Mouse (Mus musculus) lung, postnatal 0 days (tissue): Measurements from ENCODE around the gene Cd300ld2. TPM values are rescaled to one million over a fixed set of nuclear protein-coding genes. Genes with fewer than 3 reads are reported as not detected.
A peak's percentile ranks its signal among the peaks of the same experiment; 100 is the strongest.

Experiments used
- ATAC-seq: fragments of 200-750 bp; cut with Nextera tagmentation; 2 replicates; pipeline ENCODE4 v1.8.0; 2017; ENCODE audit warnings: moderate library complexity
- DNase-seq: peaks from one replicate; pipeline ENCODE4 v3.0.0-alpha.2; 2016; ENCODE audit warnings: low spot score
- H3K27ac ChIP-seq: fragments of 300-500 bp; sonication (generic); 2 replicates; pipeline ENCODE4 v1.5.1; 2014; ENCODE audit warnings: antibody characterized with exemption, mild to moderate bottlenecking, low read length, mixed read lengths
- H3K27me3 ChIP-seq: fragments of 300-500 bp; sonication (generic); replicated peaks from 2 replicates; pipeline ENCODE4 v1.6.1; 2014; ENCODE audit warnings: low read length, mixed read lengths; ENCODE audit not compliant: insufficient read depth
- H3K36me3 ChIP-seq: fragments of 300-500 bp; sonication (generic); 2 replicates; pipeline ENCODE4 v1.6.1; 2014; ENCODE audit warnings: low read length, mixed read lengths; ENCODE audit not compliant: insufficient read depth
- H3K4me1 ChIP-seq: fragments of 300-500 bp; sonication (generic); 2 replicates; pipeline ENCODE4 v1.6.1; 2014; ENCODE audit warnings: antibody characterized with exemption, low read depth, low read length, mixed read lengths; ENCODE audit not compliant: insufficient read depth
- H3K4me2 ChIP-seq: fragments of 300-500 bp; sonication (generic); replicated peaks from 2 replicates; pipeline ENCODE4 v1.6.1; 2014; ENCODE audit warnings: low read depth, mild to moderate bottlenecking, low read length, moderate library complexity, mixed read lengths
- H3K4me3 ChIP-seq: fragments of 300-500 bp; sonication (generic); 2 replicates; pipeline ENCODE4 v1.5.1; 2014; ENCODE audit warnings: low read depth, low read length
- H3K9ac ChIP-seq: fragments of 300-500 bp; sonication (generic); replicated peaks from 2 replicates; pipeline ENCODE4 v1.6.1; 2014; ENCODE audit warnings: low read depth, mild to moderate bottlenecking
- H3K9me3 ChIP-seq: fragments of 300-500 bp; sonication (generic); 2 replicates; pipeline ENCODE4 v1.6.1; 2016; ENCODE audit warnings: low read length, mixed read lengths
- CTCF ChIP-seq: IDR thresholded peaks from 2 replicates; pipeline ENCODE4 v1.5.1; 2016; ENCODE audit warnings: antibody characterized with exemption, mild to moderate bottlenecking
- EP300 ChIP-seq: IDR thresholded peaks from 2 replicates; pipeline ENCODE4 v1.6.1; 2016; ENCODE audit warnings: antibody characterized with exemption, mild to moderate bottlenecking, control low read depth
- WGBS: fragments of 180-500 bp; shearing (Covaris S2); extraction: QIAGEN DNeasy Blood & Tissue Kit; methylation state at CpG from one replicate; pipeline ENCODE4 v1.1.7; 2014; 5-methylcytosine and 5-hydroxymethylcytosine counted together
- polyA plus RNA-seq: library from polyadenylated mRNA; unstranded; fragments of >200 nt; fragmentation: Nextera tagmentation; extraction: Ambion mirVana; gene quantifications from 2 replicates; pipeline ENCODE4 v1.2.1, GENCODE M21; 2015

Gene Cd300ld2
- polyA plus RNA-seq, 1 experiment from 2014 or later = not detected

GRCm38 (mm10) chr11:114989793-114990192 is 26.2 kb downstream of the Cd300ld2 start, which contains the start of gene Cd300ld:
Cd300ld (minus strand) TSS chr11:114989922.
- H3K4me1 ChIP-seq = no peaks in the 10 kb centered on the region
- no peaks in the 10 kb centered on the region for H3K27me3 ChIP-seq
- no peaks in the 10 kb centered on the region for H3K36me3 ChIP-seq
- H3K4me3 ChIP-seq = no peak within 1 kb of the TSS
- ATAC-seq (no peak), DNase-seq (peak; percentile 22)
- no peaks in the 10 kb centered on the region for H3K9me3 ChIP-seq
- WGBS = 62% methylated on average over 4 of the region's 4 CpGs
- H3K27ac ChIP-seq = no peak within 1 kb of the TSS
- H3K4me2 ChIP-seq = no peak within 1 kb of the TSS
- no peak for TF ChIP-seq CTCF
- TF ChIP-seq EP300 = no peak
- H3K9ac ChIP-seq = no peak within 1 kb of the TSS

GRCm38 (mm10) chr11:114981866-114982265 is 34.1 kb downstream of the Cd300ld2 start:
- TF ChIP-seq CTCF (no peak), EP300 (no peak)
- no peak for DNase-seq
- Histone ChIP-seq H3K4me1 (no peaks in the 10 kb centered on the region), H3K36me3 (no peaks in the 10 kb centered on the region), H3K27ac (no peak overlapping the region), H3K9ac (no peak overlapping the region), H3K9me3 (no peaks in the 10 kb centered on the region), H3K4me2 (no peak overlapping the region), H3K27me3 (no peaks in the 10 kb centered on the region), H3K4me3 (no peak overlapping the region)
- 69% methylated on average over 4 of the region's 4 CpGs for WGBS
- no peak for ATAC-seq

- no peak for TF ChIP-seq EP300
- H3K9ac ChIP-seq = no peak overlapping the region
- H3K27me3 ChIP-seq = no peaks in the 10 kb centered on the region
- H3K4me1 ChIP-seq = no peaks in the 10 kb centered on the region
- no peak for DNase-seq
- H3K36me3 ChIP-seq = no peaks in the 10 kb centered on the region
- ATAC-seq = no peak
- no peak overlapping the region for H3K4me2 ChIP-seq
- H3K27ac ChIP-seq = no peak overlapping the region
- H3K9me3 ChIP-seq = no peaks in the 10 kb centered on the region
- 68% methylated on average over 10 of the region's 10 CpGs for WGBS
- no peak overlapping the region for H3K4me3 ChIP-seq
Measured at GRCm38 (mm10) chr11:114972726-114973125, 43.3 kb downstream of the Cd300ld2 start.

- 81% methylated on average over 9 of the region's 9 CpGs for WGBS
- peak; percentile 43 for DNase-seq
- no peaks in the 10 kb centered on the region for H3K27me3 ChIP-seq
- H3K27ac ChIP-seq = no peak within 1 kb of the TSS
- no peaks in the 10 kb centered on the region for H3K9me3 ChIP-seq
- no peak for ATAC-seq
- no peak within 1 kb of the TSS for H3K9ac ChIP-seq
- TF ChIP-seq CTCF (no peak), EP300 (no peak)
- no peaks in the 10 kb centered on the region for H3K36me3 ChIP-seq
- H3K4me3 ChIP-seq = no peak within 1 kb of the TSS
- no peaks in the 10 kb centered on the region for H3K4me1 ChIP-seq
- H3K4me2 ChIP-seq = no peak within 1 kb of the TSS
Measured at GRCm38 (mm10) chr11:114968752-114969207, 47.2 kb downstream of the Cd300ld2 start, which contains the start of gene Cd300c. Cd300c (minus strand) TSS chr11:114969157.

DNA sequence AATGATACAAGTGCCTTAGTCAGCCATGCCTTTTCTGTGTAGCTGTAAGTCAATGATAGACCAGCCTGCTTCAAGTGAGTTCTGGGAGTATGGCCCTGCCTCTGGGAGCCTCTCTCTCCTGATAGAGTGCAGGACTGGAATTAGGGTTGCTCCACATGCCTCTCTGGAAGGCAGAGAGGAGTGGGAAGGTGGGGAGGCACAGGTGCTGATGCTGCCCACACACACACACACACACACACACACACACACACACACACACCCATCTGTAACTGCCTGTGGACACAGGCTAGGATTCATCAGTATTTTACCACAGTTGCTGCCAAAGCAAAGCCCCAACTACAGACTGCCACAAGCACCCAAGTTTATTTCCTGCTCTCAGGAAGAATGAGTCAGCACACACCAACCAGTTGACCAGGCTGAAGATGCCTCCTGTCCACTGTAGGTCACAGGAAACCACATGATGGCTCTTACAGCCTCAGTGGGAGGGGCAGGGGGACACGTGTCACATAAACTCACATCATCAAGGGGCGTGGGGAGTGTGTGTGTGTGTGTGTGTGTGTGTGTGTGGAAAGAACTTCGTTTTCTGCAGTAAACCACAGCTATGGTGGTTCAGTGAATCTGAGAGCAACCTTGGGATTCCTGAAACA is 50.7 kb downstream of the Cd300ld2 start:
- TF ChIP-seq EP300 (no peak), CTCF (no peak)
- WGBS = 31% methylated on average over 3 of the region's 3 CpGs
- no peaks in the 10 kb centered on the region for H3K9me3 ChIP-seq
- ATAC-seq = peak; percentile 25; the same call in 1 of the 2 replicates
- no peak overlapping the region for H3K27ac ChIP-seq
- peak; percentile 30 for DNase-seq
- H3K4me2 ChIP-seq = no peak overlapping the region
- H3K36me3 ChIP-seq = no peaks in the 10 kb centered on the region
- no peak overlapping the region for H3K9ac ChIP-seq
- H3K4me1 ChIP-seq = no peaks in the 10 kb centered on the region
- no peak overlapping the region for H3K4me3 ChIP-seq
- H3K27me3 ChIP-seq = no peaks in the 10 kb centered on the region

GRCm38 (mm10) chr11:114960369-114960768 is 55.6 kb downstream of the Cd300ld2 start:
- no peak for DNase-seq
- H3K4me1 ChIP-seq = no peaks in the 10 kb centered on the region
- H3K36me3 ChIP-seq = no peaks in the 10 kb centered on the region
- no peak for ATAC-seq
- H3K4me3 ChIP-seq = no peak overlapping the region
- H3K9ac ChIP-seq = no peak overlapping the region
- 43% methylated on average over 1 of the region's 1 CpGs for WGBS
- no peaks in the 10 kb centered on the region for H3K9me3 ChIP-seq
- TF ChIP-seq CTCF = no peak
- no peak for TF ChIP-seq EP300
- H3K27me3 ChIP-seq = no peaks in the 10 kb centered on the region
- H3K27ac ChIP-seq = no peak overlapping the region
- no peak overlapping the region for H3K4me2 ChIP-seq

Other genes with a start within 250 kb of the Cd300ld2 start
- gene Btbd17, start 220.2 kb downstream of the Cd300ld2 start, polyA plus RNA-seq = 0.15 and 0.20 TPM in 2 replicates
- not detected in 2 replicates for gene Gpr142, start 217.3 kb downstream of the Cd300ld2 start, polyA plus RNA-seq
- 10.4 and 11.1 TPM in 2 replicates for gene Gprc5c, start 165.0 kb downstream of the Cd300ld2 start, polyA plus RNA-seq
- 4.6 and 5.9 TPM in 2 replicates for gene Cd300a, start 126.2 kb downstream of the Cd300ld2 start, polyA plus RNA-seq
- gene Cd300lb, start 81.8 kb downstream of the Cd300ld2 start, polyA plus RNA-seq = 1.5 and 2.0 TPM in 2 replicates
- 0.19 and 0.31 TPM in 2 replicates for gene Cd300c, start 47.0 kb downstream of the Cd300ld2 start, polyA plus RNA-seq
- gene Cd300ld, start 26.3 kb downstream of the Cd300ld2 start, polyA plus RNA-seq = 0.92 and 1.0 TPM in 2 replicates
- gene Cd300c2, start 14.3 kb downstream of the Cd300ld2 start, polyA plus RNA-seq = 12.4 and 15.7 TPM in 2 replicates
- not detected in 2 replicates for gene Cd300ld4, start 10.8 kb upstream of the Cd300ld2 start, polyA plus RNA-seq
- gene Cd300ld5, start 21.6 kb upstream of the Cd300ld2 start, polyA plus RNA-seq = not detected in 2 replicates
- not detected in 2 replicates for gene Cd300ld3, start 32.2 kb upstream of the Cd300ld2 start, polyA plus RNA-seq
- gene Cd300e, start 46.0 kb upstream of the Cd300ld2 start, polyA plus RNA-seq = 0.21 and 0.31 TPM in 2 replicates
- gene Rab37, start 75.2 kb upstream of the Cd300ld2 start, polyA plus RNA-seq = 0.56 and 0.85 TPM in 2 replicates
- gene Cd300lf, start 117.8 kb upstream of the Cd300ld2 start, polyA plus RNA-seq = 12.7 and 13.1 TPM in 2 replicates
- 56.9 and 71.2 TPM in 2 replicates for gene Slc9a3r1, start 147.1 kb upstream of the Cd300ld2 start, polyA plus RNA-seq
- gene Tmem104, start 171.3 kb upstream of the Cd300ld2 start, polyA plus RNA-seq = 9.6 and 10.5 TPM in 2 replicates
- 30.3 and 30.8 TPM in 2 replicates for gene Nat9, start 171.7 kb upstream of the Cd300ld2 start, polyA plus RNA-seq